Mouse (Mus musculus) embryonic facial prominence, embryonic 13.5 days (tissue): ENCODE results near the gene Llgl1. TPM values are rescaled to one million over a fixed set of nuclear protein-coding genes. Genes with fewer than 3 reads are reported as not detected.

Source experiments
- ATAC-seq: fragments of 200-750 bp; cut with Nextera tagmentation; 2 replicates; pipeline ENCODE4 v1.8.0; 2017; ENCODE audit warnings: low read depth; ENCODE audit not compliant: insufficient number of reproducible peaks, insufficient read depth, low FRiP score, low TSS enrichment
- H3K27ac ChIP-seq: fragments of 300-500 bp; sonication (generic); 2 replicates; pipeline ENCODE4 v1.5.1; 2015; ENCODE audit warnings: moderate library complexity, mild to moderate bottlenecking, inconsistent platforms
- H3K27me3 ChIP-seq: fragments of 300-500 bp; sonication (generic); 2 replicates; pipeline ENCODE4 v1.6.1; 2015; ENCODE audit warnings: mild to moderate bottlenecking, inconsistent platforms
- H3K36me3 ChIP-seq: fragments of 300-500 bp; sonication (generic); 2 replicates; pipeline ENCODE4 v1.6.1; 2015; ENCODE audit warnings: mild to moderate bottlenecking, inconsistent platforms
- H3K4me1 ChIP-seq: fragments of 300-500 bp; sonication (generic); 2 replicates; pipeline ENCODE4 v1.6.1; 2015; ENCODE audit warnings: inconsistent platforms
- H3K4me2 ChIP-seq: fragments of 300-500 bp; sonication (generic); 2 replicates; pipeline ENCODE4 v1.6.1; 2015; ENCODE audit warnings: moderate library complexity, mild to moderate bottlenecking, inconsistent platforms
- H3K4me3 ChIP-seq: fragments of 300-500 bp; sonication (generic); 2 replicates; pipeline ENCODE4 v1.5.1; 2015; ENCODE audit warnings: mild to moderate bottlenecking, inconsistent platforms
- H3K9ac ChIP-seq: fragments of 300-500 bp; sonication (generic); 2 replicates; pipeline ENCODE4 v1.6.1; 2015; ENCODE audit warnings: mild to moderate bottlenecking, inconsistent platforms
- H3K9me3 ChIP-seq: fragments of 300-500 bp; sonication (generic); 2 replicates; pipeline ENCODE4 v1.6.1; 2016; ENCODE audit warnings: inconsistent platforms
- WGBS: fragments of 180-500 bp; shearing (Covaris S2); methylation state at CpG from one replicate; pipeline ENCODE4 v1.1.7; 2015; ENCODE audit warnings: mixed read lengths; 5-methylcytosine and 5-hydroxymethylcytosine counted together
- polyA plus RNA-seq: library from polyadenylated mRNA; unstranded; fragments of >200 nt; fragmentation: Nextera tagmentation; extraction: Ambion mirVana; gene quantifications from 2 replicates; pipeline ENCODE4 v1.2.1, GENCODE M21; 2015

The Llgl1 gene
- polyA plus RNA-seq, 1 experiment from 2014 or later, result 73.5 TPM

DNA sequence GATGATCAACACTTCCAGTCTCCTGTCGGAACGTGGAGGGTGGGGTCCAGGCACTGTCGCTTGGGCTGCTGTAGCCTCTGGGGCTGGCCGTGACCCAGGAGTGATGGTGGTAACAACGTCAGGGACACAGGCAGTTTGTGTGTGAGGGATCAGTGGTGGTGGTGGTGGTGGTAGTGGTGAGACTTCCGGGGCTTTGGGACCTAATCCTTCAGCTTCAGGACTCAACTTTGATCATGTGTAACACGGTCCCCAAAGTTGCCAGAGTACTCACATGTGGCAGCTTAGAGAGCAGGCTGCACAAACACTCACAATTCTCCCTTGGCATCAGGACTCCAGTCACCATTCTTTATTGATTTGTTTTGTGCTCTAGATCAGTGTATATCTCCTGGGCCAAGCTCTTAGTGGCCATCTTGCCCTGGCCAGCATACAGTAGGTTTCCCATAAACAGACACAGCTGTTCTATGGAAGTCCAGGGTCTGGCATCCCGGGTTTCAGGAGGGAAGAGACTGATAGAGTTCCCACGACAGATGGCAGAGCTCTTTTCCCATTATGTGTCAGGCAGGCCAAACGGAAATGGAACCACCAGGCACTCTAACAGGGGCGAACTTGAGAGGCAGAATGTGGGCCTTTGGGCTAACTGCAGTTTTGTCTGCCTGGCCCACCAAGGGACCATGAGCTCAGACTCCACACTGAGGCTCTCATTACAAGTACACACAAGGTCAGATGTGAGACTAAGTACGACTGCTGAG lies 28.0 kb downstream of the Llgl1 start:
- no peak for ATAC-seq
- H3K4me3 ChIP-seq, result peak overlapping the region; percentile 81
- 4% methylated on average over 12 of the region's 12 CpGs for WGBS

GRCm38 (mm10) chr11:60728260-60728761 lies 28.8 kb downstream of the Llgl1 start, which contains the start of gene Mief2:
Gene Mief2, plus strand, starts transcription at chr11:60728398.
- H3K27ac ChIP-seq, result peak within 1 kb of the TSS; percentile 89
- H3K4me3 ChIP-seq, result peak within 1 kb of the TSS; percentile 81
- WGBS, result under 1% methylated on average over 44 of the region's 44 CpGs
- peaks cover 27% of the 10 kb centered on the region for H3K4me1 ChIP-seq
- no peaks in the 10 kb centered on the region for H3K9me3 ChIP-seq
- H3K9ac ChIP-seq, result peak within 1 kb of the TSS; percentile 81
- peak; percentile 84 for ATAC-seq
- H3K36me3 ChIP-seq, result peaks cover 45% of the 10 kb centered on the region
- H3K4me2 ChIP-seq, result peak within 1 kb of the TSS; percentile 72
- H3K27me3 ChIP-seq, result no peaks in the 10 kb centered on the region

More for the DNA sequence above, 28.0 kb downstream of the Llgl1 start:
- H3K4me2 ChIP-seq, result peak overlapping the region; percentile 72
- no peaks in the 10 kb centered on the region for H3K27me3 ChIP-seq
- peaks cover 27% of the 10 kb centered on the region for H3K4me1 ChIP-seq
- peaks cover 45% of the 10 kb centered on the region for H3K36me3 ChIP-seq
- no peaks in the 10 kb centered on the region for H3K9me3 ChIP-seq
- H3K9ac ChIP-seq, result peak overlapping the region; percentile 81
- peak overlapping the region; percentile 89 for H3K27ac ChIP-seq

GRCm38 (mm10) chr11:60729217-60729641 lies 29.7 kb downstream of the Llgl1 start:
- WGBS, result 77% methylated on average over 6 of the region's 6 CpGs
- no peaks in the 10 kb centered on the region for H3K9me3 ChIP-seq
- peak overlapping the region; percentile 73 for H3K9ac ChIP-seq
- H3K36me3 ChIP-seq, result peaks cover 45% of the 10 kb centered on the region
- H3K27ac ChIP-seq, result no peak overlapping the region
- ATAC-seq, result no peak
- H3K27me3 ChIP-seq, result no peaks in the 10 kb centered on the region
- H3K4me1 ChIP-seq, result peaks cover 27% of the 10 kb centered on the region
- H3K4me3 ChIP-seq, result peak overlapping the region; percentile 81
- H3K4me2 ChIP-seq, result peak overlapping the region; percentile 72

DNA sequence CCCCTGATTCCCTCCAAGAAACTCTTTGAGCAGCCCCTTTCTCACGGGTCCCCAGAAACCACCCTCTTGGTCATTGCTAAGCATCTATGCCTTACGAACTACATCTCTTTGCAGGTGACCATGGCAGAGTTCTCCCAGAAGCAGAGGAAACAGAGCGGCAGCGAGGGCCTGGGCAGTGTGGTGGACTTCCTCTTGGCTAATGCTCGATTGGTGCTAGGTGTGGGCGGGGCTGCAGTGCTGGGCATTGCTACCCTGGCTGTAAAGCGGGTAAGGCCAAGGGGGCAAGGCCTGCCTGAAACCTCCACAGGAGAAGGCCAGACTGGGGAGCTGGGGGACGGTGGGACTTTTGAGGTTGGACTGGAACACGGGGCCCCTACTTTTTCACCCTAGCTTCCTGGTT lies 30.6 kb downstream of the Llgl1 start:
- Histone ChIP-seq H3K9me3 (no peaks in the 10 kb centered on the region), H3K27me3 (no peaks in the 10 kb centered on the region), H3K36me3 (peaks cover 38% of the 10 kb centered on the region), H3K4me2 (no peak overlapping the region), H3K4me3 (no peak overlapping the region), H3K27ac (no peak overlapping the region), H3K4me1 (peaks cover 27% of the 10 kb centered on the region), H3K9ac (no peak overlapping the region)
- WGBS, result 84% methylated on average over 9 of the region's 9 CpGs
- ATAC-seq, result no peak

DNA sequence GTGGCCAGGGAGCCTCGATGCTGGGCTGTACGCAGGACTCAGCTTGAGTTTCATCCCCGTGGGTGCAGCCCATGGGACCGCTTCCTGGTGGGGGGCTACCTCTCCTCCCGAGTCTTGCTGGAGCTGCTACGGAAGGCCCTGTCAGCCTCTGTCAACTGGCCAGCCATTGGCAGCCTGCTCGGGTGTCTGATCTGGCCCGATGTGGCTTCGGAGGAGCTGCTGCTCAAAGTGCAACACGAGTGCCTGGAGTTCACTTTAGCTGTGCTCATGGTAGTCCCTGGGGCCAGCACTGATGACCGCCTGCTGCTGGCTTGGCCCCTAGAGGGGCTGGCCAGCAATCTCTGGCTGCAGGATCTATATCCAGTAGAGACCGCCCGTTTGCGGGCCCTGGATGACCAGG lies 31.7 kb downstream of the Llgl1 start:
- Histone ChIP-seq H3K4me1 (peaks cover 23% of the 10 kb centered on the region), H3K27me3 (no peaks in the 10 kb centered on the region), H3K36me3 (peaks cover 38% of the 10 kb centered on the region), H3K4me3 (no peak overlapping the region), H3K9me3 (no peaks in the 10 kb centered on the region), H3K9ac (no peak overlapping the region), H3K4me2 (no peak overlapping the region), H3K27ac (no peak overlapping the region)
- WGBS, result 88% methylated on average over 14 of the region's 14 CpGs
- ATAC-seq, result no peak

DNA sequence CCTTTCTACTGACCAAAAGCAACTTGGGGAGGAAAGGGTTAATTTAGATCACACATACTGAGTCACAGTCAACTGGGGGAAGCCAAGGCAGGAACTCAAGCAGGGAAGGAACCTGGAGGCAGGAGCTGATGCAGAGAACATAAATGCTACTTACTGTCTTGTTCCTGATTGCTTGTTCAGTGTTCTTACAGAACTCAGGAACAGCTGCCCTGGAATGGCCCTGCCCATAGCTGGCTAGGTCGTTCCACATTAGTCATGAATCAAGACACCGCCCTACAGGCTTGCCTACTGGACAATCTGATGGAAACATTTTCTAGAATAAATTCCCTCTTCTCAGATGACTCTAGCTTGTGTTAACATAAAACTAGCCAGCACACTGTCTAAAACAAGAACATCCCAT lies 34.7 kb downstream of the Llgl1 start:
- Histone ChIP-seq H3K4me3 (no peak overlapping the region), H3K9me3 (no peaks in the 10 kb centered on the region), H3K4me1 (peaks cover 5% of the 10 kb centered on the region), H3K36me3 (peaks cover 48% of the 10 kb centered on the region), H3K9ac (no peak overlapping the region), H3K27ac (no peak overlapping the region), H3K4me2 (no peak overlapping the region), H3K27me3 (no peaks in the 10 kb centered on the region)
- no peak for ATAC-seq
- WGBS, result 84% methylated on average over 2 of the region's 2 CpGs

DNA sequence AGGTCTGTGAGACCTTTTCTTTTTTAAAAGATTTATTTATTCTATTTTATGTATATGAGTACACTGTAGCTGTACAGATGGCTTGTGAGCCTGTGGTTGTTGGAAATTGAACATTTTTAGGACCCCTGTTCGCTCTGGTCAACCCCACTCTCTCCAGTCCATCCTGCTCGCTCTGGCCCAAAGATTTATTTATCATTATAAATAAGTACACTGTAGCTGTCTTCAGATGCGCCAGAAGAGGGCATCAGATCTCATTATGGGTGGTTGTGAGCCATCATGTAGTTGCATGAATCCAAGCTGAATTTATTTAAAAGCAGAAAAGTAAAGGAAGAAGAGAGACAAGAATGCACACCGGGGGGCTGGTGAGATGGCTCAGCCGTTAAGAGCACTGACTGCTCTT lies 35.7 kb downstream of the Llgl1 start:
- Histone ChIP-seq H3K4me1 (no peaks in the 10 kb centered on the region), H3K27me3 (no peaks in the 10 kb centered on the region), H3K27ac (no peak overlapping the region), H3K36me3 (peaks cover 55% of the 10 kb centered on the region), H3K9ac (no peak overlapping the region), H3K4me3 (no peak overlapping the region), H3K4me2 (no peak overlapping the region), H3K9me3 (no peaks in the 10 kb centered on the region)
- WGBS, result 80% methylated on average over 5 of the region's 5 CpGs
- ATAC-seq, result no peak

DNA sequence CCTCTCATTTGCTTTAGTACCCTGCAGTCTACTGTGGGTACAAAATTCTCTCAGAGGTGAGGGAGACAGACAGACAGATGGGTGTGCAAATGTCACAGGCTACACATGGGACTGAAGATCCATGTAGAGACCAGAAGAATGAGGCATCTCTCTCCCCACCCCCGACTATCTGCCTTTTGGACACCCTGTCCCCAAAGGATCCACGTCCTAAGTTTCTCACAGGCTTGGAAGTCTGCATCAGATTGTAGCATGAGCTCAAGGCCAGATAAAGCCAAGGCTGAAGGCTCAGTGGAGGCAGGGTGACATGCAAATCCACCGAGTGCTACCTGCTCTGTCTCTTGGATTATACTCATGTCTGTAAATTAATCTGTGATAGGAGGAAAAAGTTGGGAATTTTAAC lies 37.0 kb downstream of the Llgl1 start:
- H3K27me3 ChIP-seq, result no peaks in the 10 kb centered on the region
- no peak overlapping the region for H3K9ac ChIP-seq
- H3K27ac ChIP-seq, result no peak overlapping the region
- H3K4me1 ChIP-seq, result no peaks in the 10 kb centered on the region
- 77% methylated on average over 3 of the region's 3 CpGs for WGBS
- no peak for ATAC-seq
- H3K9me3 ChIP-seq, result no peaks in the 10 kb centered on the region
- H3K4me3 ChIP-seq, result no peak overlapping the region
- H3K36me3 ChIP-seq, result peaks cover 55% of the 10 kb centered on the region
- H3K4me2 ChIP-seq, result no peak overlapping the region

- no peak for ATAC-seq
- Histone ChIP-seq H3K27me3 (no peaks in the 10 kb centered on the region), H3K4me1 (no peaks in the 10 kb centered on the region), H3K4me2 (no peak overlapping the region), H3K4me3 (no peak overlapping the region), H3K9me3 (no peaks in the 10 kb centered on the region), H3K9ac (no peak overlapping the region), H3K36me3 (peaks cover 59% of the 10 kb centered on the region), H3K27ac (no peak overlapping the region)
Observed at GRCm38 (mm10) chr11:60737450-60737849, 37.9 kb downstream of the Llgl1 start.

DNA sequence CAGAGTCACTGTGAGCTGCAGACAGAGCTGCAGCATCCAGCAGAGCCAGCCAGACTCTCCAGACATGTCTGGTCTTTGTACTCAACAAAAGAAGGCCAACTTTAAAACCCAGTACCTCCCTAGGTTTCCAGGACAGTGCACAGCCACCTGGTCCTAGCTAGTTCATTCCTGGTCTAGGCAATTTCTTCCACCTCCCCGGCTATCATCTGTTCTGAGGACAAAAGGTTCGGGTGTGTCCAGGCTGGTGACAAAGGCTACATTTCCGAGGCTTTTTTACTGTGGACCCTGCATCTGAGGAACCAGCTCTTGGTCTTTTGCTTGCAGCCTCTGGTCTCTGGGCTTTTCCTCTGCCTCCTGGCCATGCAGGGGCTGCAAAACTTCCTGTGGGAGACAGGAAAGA lies 40.8 kb downstream of the Llgl1 start:
- ATAC-seq, result no peak
- Histone ChIP-seq H3K36me3 (peaks cover 70% of the 10 kb centered on the region), H3K4me2 (no peak overlapping the region), H3K9me3 (no peaks in the 10 kb centered on the region), H3K9ac (no peak overlapping the region), H3K27ac (no peak overlapping the region), H3K27me3 (no peaks in the 10 kb centered on the region), H3K4me1 (no peaks in the 10 kb centered on the region), H3K4me3 (no peak overlapping the region)
- 82% methylated on average over 3 of the region's 3 CpGs for WGBS

- no peak for ATAC-seq
- Histone ChIP-seq H3K27me3 (no peaks in the 10 kb centered on the region), H3K9ac (no peak overlapping the region), H3K4me1 (no peaks in the 10 kb centered on the region), H3K4me2 (no peak overlapping the region), H3K27ac (no peak overlapping the region), H3K36me3 (peaks cover 88% of the 10 kb centered on the region), H3K4me3 (no peak overlapping the region), H3K9me3 (no peaks in the 10 kb centered on the region)
- WGBS, result 89% methylated on average over 7 of the region's 7 CpGs
Observed at GRCm38 (mm10) chr11:60755570-60755969, 56.0 kb downstream of the Llgl1 start.

DNA sequence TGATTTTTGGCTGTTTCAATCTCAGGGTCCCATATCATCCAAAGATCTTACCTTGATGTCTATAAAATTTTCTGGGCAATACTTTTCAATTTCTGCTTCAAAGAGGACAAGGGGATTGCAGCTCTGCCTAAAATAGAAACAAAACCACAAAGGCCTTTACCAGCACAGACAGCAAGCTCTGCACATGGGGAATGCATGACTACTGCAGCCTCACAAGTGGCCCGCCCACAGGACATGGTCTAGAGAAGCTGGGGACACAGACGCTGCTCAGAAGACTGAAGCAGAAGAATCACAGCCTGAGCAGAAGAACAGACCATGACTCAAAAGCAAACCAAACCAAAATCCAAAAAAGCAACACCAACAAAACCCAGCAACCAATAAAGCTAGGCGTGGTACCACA lies 62.2 kb downstream of the Llgl1 start:
- ATAC-seq, result no peak
- H3K4me2 ChIP-seq, result no peak overlapping the region
- peaks cover 66% of the 10 kb centered on the region for H3K36me3 ChIP-seq
- H3K4me1 ChIP-seq, result no peaks in the 10 kb centered on the region
- no peak overlapping the region for H3K27ac ChIP-seq
- H3K9me3 ChIP-seq, result no peaks in the 10 kb centered on the region
- no peaks in the 10 kb centered on the region for H3K27me3 ChIP-seq
- H3K9ac ChIP-seq, result no peak overlapping the region
- WGBS, result 86% methylated on average over 3 of the region's 3 CpGs
- H3K4me3 ChIP-seq, result no peak overlapping the region
